Mouse (Mus musculus) olfactory bulb, adult 2 months (tissue): ENCODE results near the gene Pop7.

Experiments
- CTCF ChIP-seq: fragments of 200-500 bp; IDR thresholded peaks from 2 replicates; pipeline ENCODE4 v1.5.1; 2012; ENCODE audit warnings: low read depth, mild to moderate bottlenecking, low read length, moderate library complexity; ENCODE audit not compliant: insufficient read depth
- POLR2A ChIP-seq: fragments of 200-500 bp; IDR thresholded peaks from 2 replicates; pipeline ENCODE4 v1.6.1; 2012; ENCODE audit warnings: mild to moderate bottlenecking, low read depth, low read length, moderate library complexity; ENCODE audit not compliant: insufficient read depth

- no peak for TF ChIP-seq CTCF
- no peak for TF ChIP-seq POLR2A
Observed at GRCm38 (mm10) chr5:137510573-137511390, 8.5 kb upstream of the Pop7 start.
